Mouse (Mus musculus) heart, postnatal 36 days (tissue): ENCODE measurements around the gene Sema4a. TPM values are rescaled to one million over a fixed set of nuclear protein-coding genes. Genes with fewer than 3 reads are reported as not detected.

Experiments used
- DNase-seq, 2 experiments: peaks; one replicate each; pipeline ENCODE4 v3.0.0; 2021 to 2022
- intact Hi-C: fragments of 180-260 bp; cut with DNase I; formaldehyde crosslinking; loops from one replicate; pipeline ENCODE4 v1.15.1; 2025
- total RNA-seq, 2 experiments: library from RNA; stranded (reverse); gene quantifications; 2 replicates each; pipeline ENCODE4 v1.2.3; 2021

Gene Sema4a
- total RNA-seq, result 1 to 10 TPM; 3.1 to 3.6 TPM

GRCm38 (mm10) chr3:88460983-88461696, at the start of gene Sema4a:
Sema4a (minus strand) TSS chr3:88461182.
- DNase-seq, result no peak
- intact Hi-C loops, result loop anchor here (2.0 kb wide), 1 partner anchor 22 kb away; no protein-coding TSS in a partner anchor

- peak; percentile 88 to 90 for DNase-seq
- intact Hi-C loops, result loop anchor here (1.0 kb wide), 1 partner anchor 12 kb away; no protein-coding TSS in a partner anchor
Measured at GRCm38 (mm10) chr3:88509692-88510420, 48.9 kb upstream of the Sema4a start, which contains the start of gene Lmna. Lmna (minus strand) TSS chr3:88509956.

- no peak for DNase-seq
- intact Hi-C loops, result no loop called here
Measured at GRCm38 (mm10) chr3:88509250-88509649, 48.3 kb upstream of the Sema4a start.

- intact Hi-C loops, result no loop called here
Measured at GRCm38 (mm10) chr3:88505765-88506164, 44.8 kb upstream of the Sema4a start.

GRCm38 (mm10) chr3:88505081-88505480, 44.1 kb upstream of the Sema4a start:
- intact Hi-C loops, result no loop called here
- no peak for DNase-seq

More at GRCm38 (mm10) chr3:88505765-88506164, 44.8 kb upstream of the Sema4a start:
- peak in 1 of 2 experiments; percentile 3 for DNase-seq

- intact Hi-C loops, result no loop called here
- no peak for DNase-seq
Measured at GRCm38 (mm10) chr3:88503881-88504746, 43.1 kb upstream of the Sema4a start.

GRCm38 (mm10) chr3:88503505-88503863, 42.5 kb upstream of the Sema4a start:
- DNase-seq, result no peak
- intact Hi-C loops, result no loop called here

- intact Hi-C loops, result loop anchor here (1.0 kb wide), 1 partner anchor 9 kb away; no protein-coding TSS in a partner anchor
- peak; percentile 93 to 95 for DNase-seq
Measured at GRCm38 (mm10) chr3:88502641-88503504, 41.9 kb upstream of the Sema4a start.

- intact Hi-C loops, result loop anchor here (1.0 kb wide), 1 partner anchor 8 kb away; no protein-coding TSS in a partner anchor
- peak; percentile 49 to 72 for DNase-seq
Measured at GRCm38 (mm10) chr3:88502031-88502571, 41.1 kb upstream of the Sema4a start.

GRCm38 (mm10) chr3:88501366-88502030, 40.5 kb upstream of the Sema4a start:
- intact Hi-C loops, result loop anchor here (1.0 kb wide), 1 partner anchor 7 kb away; no protein-coding TSS in a partner anchor
- DNase-seq, result peak in 1 of 2 experiments; percentile 44

- no peak for DNase-seq
- intact Hi-C loops, result no loop called here
Measured at GRCm38 (mm10) chr3:88500655-88501365, 39.8 kb upstream of the Sema4a start.

GRCm38 (mm10) chr3:88500087-88500486, 39.1 kb upstream of the Sema4a start:
- intact Hi-C loops, result no loop called here
- DNase-seq, result no peak

- intact Hi-C loops, result no loop called here
- no peak for DNase-seq
Measured at GRCm38 (mm10) chr3:88499580-88499979, 38.6 kb upstream of the Sema4a start.

- DNase-seq, result peak in 1 of 2 experiments; percentile 55
Measured at GRCm38 (mm10) chr3:88495741-88496415, 34.9 kb upstream of the Sema4a start.

GRCm38 (mm10) chr3:88494836-88495628, 34.0 kb upstream of the Sema4a start:
- intact Hi-C loops, result loop anchor here (1.0 kb wide), 1 partner anchor 7 kb away; no protein-coding TSS in a partner anchor

More at GRCm38 (mm10) chr3:88495741-88496415, 34.9 kb upstream of the Sema4a start:
- intact Hi-C loops, result no loop called here

More at GRCm38 (mm10) chr3:88494836-88495628, 34.0 kb upstream of the Sema4a start:
- DNase-seq, result peak; percentile 69 to 74
